ENCODE assay signal across 12 mouse cellular contexts in the genomic region with DNA sequence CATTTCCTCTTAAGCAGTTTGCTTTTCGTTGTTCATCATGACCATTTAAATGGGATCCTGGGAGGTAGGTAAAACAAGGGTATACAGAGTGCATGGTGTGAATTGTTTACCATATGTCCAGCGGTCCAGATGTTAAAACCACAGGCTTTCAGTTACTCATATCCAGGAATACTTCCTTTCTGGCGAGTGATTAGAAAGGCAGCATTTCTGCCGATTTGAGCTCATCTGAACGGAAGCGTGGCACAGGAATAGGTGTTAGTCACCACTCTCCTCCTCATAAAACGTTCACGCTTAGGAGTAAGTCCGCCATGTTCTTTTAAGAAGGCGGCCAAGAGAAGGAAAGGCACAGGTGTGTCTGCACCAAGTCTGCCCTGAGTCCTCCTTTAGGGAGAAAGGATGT. TPM values are rescaled to one million over a fixed set of nuclear protein-coding genes. Genes with fewer than 3 reads are reported as not detected.
DNase-seq lines count a peak whose midpoint lies in the region; ATAC-seq lines count a peak whose summit lies in the region.
"Had no signal": no experiment of that assay in that cellular context is flagged by ENCODE, and none has a peak within 500 bp of the region (broad histone marks: within the 10 kb centered on the region; RNA-seq: fewer than 3 reads in every experiment).

No protein-coding gene starts in this region.

- 89% methylated on average over 10 of the region's 10 CpGs for WGBS in forebrain, embryonic 13.5 days
- WGBS in forebrain, embryonic 16.5 days: 89% methylated on average over 10 of the region's 10 CpGs
- 80% methylated on average over 10 of the region's 10 CpGs for WGBS in intestine, embryonic 14.5 days
- WGBS in intestine, embryonic 16.5 days: 79% methylated on average over 10 of the region's 10 CpGs
- 42% methylated on average over 10 of the region's 10 CpGs for WGBS in liver, embryonic 13.5 days (ENCODE audit: insufficient replicate concordance)

- ATAC-seq in forebrain, embryonic 13.5 days: no peak
- ATAC-seq in forebrain, embryonic 16.5 days: no peak
- no peak for ATAC-seq in intestine, embryonic 14.5 days (replicated peaks; ENCODE audit: low FRiP score, low TSS enrichment, low read depth)
- no peak for ATAC-seq in intestine, embryonic 16.5 days
- no peak for ATAC-seq in liver, embryonic 13.5 days (ENCODE audit: low read depth)

- peak overlapping the region; percentile 96 for H3K9ac ChIP-seq in forebrain, embryonic 13.5 days
- no peak overlapping the region for H3K9ac ChIP-seq in forebrain, embryonic 16.5 days (replicated peaks; ENCODE audit: low read depth, low read length)
- H3K9ac ChIP-seq in intestine, embryonic 14.5 days (ENCODE audit: low read length): no peak overlapping the region
- H3K9ac ChIP-seq in intestine, embryonic 16.5 days (ENCODE audit: low read depth, low read length): no peak overlapping the region
- peak overlapping the region; percentile 94; the same call in 1 of the 2 replicates for H3K9ac ChIP-seq in liver, embryonic 13.5 days

- no peaks in the 10 kb centered on the region for H3K27me3 ChIP-seq in forebrain, embryonic 13.5 days
- no peaks in the 10 kb centered on the region for H3K27me3 ChIP-seq in forebrain, embryonic 16.5 days (replicated peaks; ENCODE audit: control insufficient read depth, insufficient read depth, low read length)
- no peaks in the 10 kb centered on the region for H3K27me3 ChIP-seq in intestine, embryonic 14.5 days (replicated peaks; ENCODE audit: control insufficient read depth, insufficient read depth, low read length)
- H3K27me3 ChIP-seq in intestine, embryonic 16.5 days (replicated peaks; ENCODE audit: control insufficient read depth, insufficient read depth, low read length): no peaks in the 10 kb centered on the region
- H3K27me3 ChIP-seq in liver, embryonic 13.5 days: no peaks in the 10 kb centered on the region

- no peak overlapping the region for H3K4me2 ChIP-seq in forebrain, embryonic 13.5 days
- H3K4me2 ChIP-seq in forebrain, embryonic 16.5 days (ENCODE audit: low read length): no peak overlapping the region
- H3K4me2 ChIP-seq in intestine, embryonic 14.5 days (ENCODE audit: low read length): peak overlapping the region; percentile 79; the same call in 1 of the 2 replicates
- no peak overlapping the region for H3K4me2 ChIP-seq in intestine, embryonic 16.5 days (ENCODE audit: low read depth, low read length)
- H3K4me2 ChIP-seq in liver, embryonic 13.5 days: peak overlapping the region; percentile 93

- no peak overlapping the region for H3K27ac ChIP-seq in forebrain, embryonic 13.5 days
- H3K27ac ChIP-seq in forebrain, embryonic 16.5 days (ENCODE audit: low read length): no peak overlapping the region
- no peak overlapping the region for H3K27ac ChIP-seq in intestine, embryonic 14.5 days (ENCODE audit: low read depth)
- H3K27ac ChIP-seq in intestine, embryonic 16.5 days (ENCODE audit: low read length): no peak overlapping the region
- no peak overlapping the region for H3K27ac ChIP-seq in liver, embryonic 13.5 days
- H3K27ac ChIP-seq: left cerebral cortex, adult 2 months had no signal

- H3K4me3 ChIP-seq in forebrain, embryonic 13.5 days: no peak overlapping the region
- no peak overlapping the region for H3K4me3 ChIP-seq in forebrain, embryonic 16.5 days (replicated peaks; ENCODE audit: low read length)
- no peak overlapping the region for H3K4me3 ChIP-seq in intestine, embryonic 14.5 days (ENCODE audit: low read depth, low read length)
- H3K4me3 ChIP-seq in intestine, embryonic 16.5 days (ENCODE audit: low read length): no peak overlapping the region
- peak overlapping the region; percentile 91; the same call in 1 of the 2 replicates for H3K4me3 ChIP-seq in liver, embryonic 13.5 days (replicated peaks)

- DNase-seq in intestine, embryonic 14.5 days (ENCODE audit: low spot score): no peak
- peak; percentile 80 for DNase-seq in 416B (ENCODE audit: low read depth)
- DNase-seq in liver, embryonic 13.5 days: no peak
- no peak for DNase-seq in spleen, postnatal 4 days (ENCODE audit: low spot score in 2 of 2)
- DNase-seq in layer of hippocampus, adult 18-20 months (ENCODE audit: low spot score in 2 of 2): no peak
- DNase-seq: adrenal gland, postnatal 14 days; kidney, adult 18-20 months; lung, postnatal 14 days had no signal

- peaks cover 39% of the 10 kb centered on the region for H3K36me3 ChIP-seq in forebrain, embryonic 13.5 days (ENCODE audit: poor library complexity, severe bottlenecking)
- peaks cover 8% of the 10 kb centered on the region for H3K36me3 ChIP-seq in forebrain, embryonic 16.5 days (ENCODE audit: control insufficient read depth, insufficient read depth)
- peaks cover 33% of the 10 kb centered on the region for H3K36me3 ChIP-seq in intestine, embryonic 14.5 days (ENCODE audit: control insufficient read depth, insufficient read depth, low read length)
- H3K36me3 ChIP-seq in intestine, embryonic 16.5 days (ENCODE audit: control insufficient read depth, insufficient read depth, low read length): 0 out of 2 replicates have a peak, but pooled peaks cover 5% of the 10 kb centered on the region
- H3K36me3 ChIP-seq in liver, embryonic 13.5 days: peaks cover 35% of the 10 kb centered on the region

- no peaks in the 10 kb centered on the region for H3K9me3 ChIP-seq in forebrain, embryonic 13.5 days (replicated peaks)
- no peaks in the 10 kb centered on the region for H3K9me3 ChIP-seq in forebrain, embryonic 16.5 days (ENCODE audit: control insufficient read depth, low read length)
- H3K9me3 ChIP-seq in intestine, embryonic 14.5 days (ENCODE audit: control insufficient read depth, low read length): no peaks in the 10 kb centered on the region
- no peaks in the 10 kb centered on the region for H3K9me3 ChIP-seq in intestine, embryonic 16.5 days (ENCODE audit: control insufficient read depth, low read length)
- no peaks in the 10 kb centered on the region for H3K9me3 ChIP-seq in liver, embryonic 13.5 days (replicated peaks)

- H3K4me1 ChIP-seq in forebrain, embryonic 13.5 days: peaks cover 21% of the 10 kb centered on the region
- peaks cover 25% of the 10 kb centered on the region for H3K4me1 ChIP-seq in forebrain, embryonic 16.5 days (replicated peaks; ENCODE audit: control insufficient read depth, insufficient read depth, low read length)
- H3K4me1 ChIP-seq in intestine, embryonic 14.5 days (replicated peaks; ENCODE audit: control insufficient read depth, insufficient read depth, low read length): peaks cover 18% of the 10 kb centered on the region
- H3K4me1 ChIP-seq in intestine, embryonic 16.5 days (ENCODE audit: control insufficient read depth, insufficient read depth, low read length): peaks cover 20% of the 10 kb centered on the region
- peaks cover 29% of the 10 kb centered on the region for H3K4me1 ChIP-seq in liver, embryonic 13.5 days (replicated peaks)

RNA-seq across cellular contexts. Expression of gene Tada1, which starts 2.4 kb away (rescaled TPM):
- 80.8 and 84.6 TPM in 2 replicates for polyA plus RNA-seq in forebrain, embryonic 13.5 days (2015; fragmentation: Nextera tagmentation; extraction: Ambion mirVana)
- 106 and 112 TPM in 2 replicates for polyA plus RNA-seq in forebrain, embryonic 16.5 days (2015; fragmentation: Nextera tagmentation; extraction: Ambion mirVana)
- 46.2 and 55.8 TPM in 2 replicates for polyA plus RNA-seq in intestine, embryonic 14.5 days (2014; fragmentation: Nextera tagmentation; extraction: Ambion mirVana)
- 39.2 and 41.8 TPM in 2 replicates for polyA plus RNA-seq in intestine, embryonic 16.5 days (2015; fragmentation: Nextera tagmentation; extraction: Ambion mirVana)
- 25.7 and 28.9 TPM in 2 replicates for polyA plus RNA-seq in liver, embryonic 13.5 days (2015; fragmentation: Nextera tagmentation; extraction: Ambion mirVana)
- total RNA-seq in layer of hippocampus, adult 18-20 months (2021): 10 to 100 TPM; 36.6 to 36.9 TPM

RNA-seq across cellular contexts. Expression of gene Pogk, which starts 28.3 kb away (rescaled TPM):
- 33.4 and 37.6 TPM in 2 replicates for polyA plus RNA-seq in forebrain, embryonic 13.5 days (2015; fragmentation: Nextera tagmentation; extraction: Ambion mirVana)
- polyA plus RNA-seq in forebrain, embryonic 16.5 days (2015; fragmentation: Nextera tagmentation; extraction: Ambion mirVana): 45.3 and 48.1 TPM in 2 replicates
- polyA plus RNA-seq in intestine, embryonic 14.5 days (2014; fragmentation: Nextera tagmentation; extraction: Ambion mirVana): 16.5 and 21.4 TPM in 2 replicates
- polyA plus RNA-seq in intestine, embryonic 16.5 days (2015; fragmentation: Nextera tagmentation; extraction: Ambion mirVana): 6.6 and 7.9 TPM in 2 replicates
- polyA plus RNA-seq in liver, embryonic 13.5 days (2015; fragmentation: Nextera tagmentation; extraction: Ambion mirVana): 1.2 and 1.4 TPM in 2 replicates
- total RNA-seq in layer of hippocampus, adult 18-20 months (2021): 10 to 100 TPM; 34.9 to 36.0 TPM

Comparison
In these comparisons a context has a peak if more than half of its experiments do, and no peak if none do; other contexts are left out.
1. H3K4me2 ChIP-seq: peak in intestine, embryonic 14.5 days (single experiment) and liver, embryonic 13.5 days (single experiment); none in forebrain, embryonic 13.5 days (single experiment), forebrain, embryonic 16.5 days (single experiment) and intestine, embryonic 16.5 days (single experiment).
2. H3K9ac ChIP-seq: peak in forebrain, embryonic 13.5 days (single experiment) and liver, embryonic 13.5 days (single experiment); none in forebrain, embryonic 16.5 days (single experiment), intestine, embryonic 14.5 days (single experiment) and intestine, embryonic 16.5 days (single experiment).